Mouse (Mus musculus): Measurements from ENCODE around the gene Zfp239.
"Not testable (repeated sequence)": the region's sequence is repeated elsewhere in the genome, so short reads cannot be mapped to it uniquely, and the experiment has no call there.

Gene Zfp239

GRCm38 (mm10) chr6:117861848-117862247 is at the start of gene Zfp239:
Gene Zfp239, plus strand, starts transcription at chr6:117862100.
- no peak for DNase-seq (ENCODE audit: low spot score in 2 of 2)

DNA sequence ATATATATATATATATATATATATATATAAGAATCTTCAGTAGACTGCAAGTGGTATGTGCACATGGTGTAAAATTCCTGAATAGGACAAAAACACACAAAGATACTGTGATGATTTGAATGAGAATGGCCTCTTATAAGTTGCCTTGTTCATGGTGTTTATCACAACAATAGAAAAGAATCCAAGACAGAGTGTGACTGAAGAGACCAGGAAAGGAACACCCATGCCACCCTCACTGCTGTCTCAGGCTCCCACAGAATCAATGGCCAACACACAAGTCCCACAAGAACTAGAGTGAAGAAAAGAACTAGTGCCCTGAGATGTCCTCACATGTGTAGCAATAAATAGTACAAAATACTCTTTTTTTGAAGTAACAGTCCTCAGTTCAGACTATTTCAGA is 47.2 kb upstream of the Zfp239 start:
- no peak for DNase-seq (ENCODE audit: low spot score in 2 of 2)

DNA sequence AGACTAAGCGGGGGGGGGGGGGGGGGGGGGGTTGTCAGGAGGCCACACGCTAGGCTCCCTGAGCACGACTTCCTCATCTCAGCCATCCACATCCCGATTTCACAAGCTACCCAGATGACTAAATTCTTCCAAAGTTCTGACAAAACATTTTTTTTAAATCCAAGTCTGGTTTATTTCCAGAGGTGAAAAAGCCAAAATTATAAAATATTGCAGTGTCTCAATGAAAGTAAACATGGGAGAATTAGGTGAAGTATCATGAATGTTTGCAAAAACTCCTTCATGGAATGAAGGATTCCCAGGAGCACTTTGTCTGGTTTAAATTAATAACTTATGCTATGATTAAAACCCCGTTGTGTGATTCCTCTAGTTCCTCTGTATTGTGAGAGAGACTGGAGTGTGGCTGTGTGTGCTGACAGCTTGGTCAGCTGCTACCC is 44.8 kb upstream of the Zfp239 start:
- DNase-seq (ENCODE audit: low spot score in 2 of 2) = no peak

- no peak for DNase-seq (ENCODE audit: low spot score in 2 of 2)
Measured at GRCm38 (mm10) chr6:117820327-117820726, 41.6 kb upstream of the Zfp239 start.

DNA sequence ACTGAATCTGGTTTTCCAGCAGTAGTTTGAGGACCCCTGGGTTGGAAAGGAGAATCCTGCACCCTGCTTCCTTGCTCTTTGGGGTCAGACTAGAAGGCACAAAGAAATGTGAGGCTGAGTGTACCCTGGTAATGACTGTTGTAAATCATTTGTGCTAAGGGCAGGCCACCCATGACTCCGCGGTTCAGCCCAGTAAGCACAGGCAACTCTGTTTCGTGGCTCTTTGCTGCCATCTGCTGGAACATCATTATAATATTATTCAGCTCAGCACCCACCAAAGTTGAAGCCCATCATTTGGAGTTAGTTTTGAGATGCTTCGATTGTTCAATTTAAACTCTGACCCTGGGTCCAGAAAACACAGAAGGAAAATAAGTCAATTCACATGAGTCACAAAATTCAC is 36.5 kb upstream of the Zfp239 start:
- DNase-seq (ENCODE audit: low spot score in 2 of 2) = peak in 1 of 2 experiments; percentile 55

DNA sequence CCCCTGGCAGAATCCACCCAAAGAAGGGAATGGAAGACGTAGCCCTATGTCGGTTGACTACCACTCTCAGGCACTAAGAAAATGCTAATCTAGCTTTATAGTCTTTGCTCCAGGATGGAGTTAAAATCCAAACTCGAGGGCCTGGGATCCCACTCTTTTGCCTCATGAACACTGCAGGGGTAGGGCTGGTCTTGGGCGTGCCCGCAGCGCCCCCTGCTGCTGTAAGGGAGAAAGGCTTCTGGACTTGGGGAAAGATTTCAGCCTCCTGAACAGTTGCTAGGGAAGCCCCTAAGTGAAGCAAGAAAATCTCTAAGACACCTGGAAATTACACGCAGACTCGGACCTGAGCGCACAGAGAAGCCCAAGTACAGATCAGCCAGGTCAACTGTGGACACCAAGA is 33.6 kb upstream of the Zfp239 start:
- DNase-seq (ENCODE audit: low spot score in 2 of 2) = peak in 1 of 2 experiments; percentile 63

DNA sequence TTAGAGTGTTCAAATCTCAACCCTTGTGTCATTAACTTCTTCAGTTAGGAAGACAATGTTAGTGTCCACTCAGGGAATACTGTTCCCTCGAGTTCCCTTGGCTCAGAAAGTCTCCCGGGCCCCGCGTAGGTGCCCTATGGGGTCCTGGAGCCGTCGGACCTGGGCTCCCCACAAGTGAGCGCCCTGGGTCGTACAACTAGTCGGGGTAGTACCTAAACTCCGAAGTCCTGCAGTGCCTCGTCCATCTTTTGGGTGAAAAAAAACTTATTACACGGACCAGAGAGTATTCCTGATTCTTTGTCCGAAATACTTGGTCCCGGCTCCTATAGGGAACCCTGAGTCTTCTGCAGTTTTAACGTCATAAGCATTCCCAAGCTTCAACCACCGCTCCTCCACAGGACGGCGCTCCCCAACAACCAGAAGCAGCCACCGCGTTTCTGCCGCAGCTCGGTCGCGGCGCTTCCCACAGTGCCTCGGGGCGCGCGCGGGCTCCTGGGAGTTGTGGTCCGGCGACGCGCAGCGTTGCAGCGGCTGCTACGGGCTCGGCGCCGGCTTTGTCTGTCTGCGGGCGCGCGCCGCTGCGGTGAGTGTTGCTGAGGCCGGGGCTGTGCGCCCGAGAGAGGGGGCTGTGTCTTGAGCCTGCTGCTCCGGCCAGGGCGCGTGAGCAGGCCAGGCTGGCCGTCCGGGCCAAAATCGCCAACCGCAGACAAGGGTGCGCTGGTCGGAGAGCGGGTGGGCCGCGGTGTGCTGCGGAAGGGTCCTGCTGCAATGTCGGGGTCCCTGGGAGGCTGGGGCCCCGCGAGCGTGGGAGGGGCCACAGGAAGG is 21.0 kb upstream of the Zfp239 start, which contains the start of gene Zfp637:
Gene Zfp637 (plus strand): TSS at position 495 of the 825 bp plus-strand sequence.
- DNase-seq (ENCODE audit: low spot score in 2 of 2) = peak; percentile 77 to 93

- DNase-seq (ENCODE audit: low spot score in 2 of 2) = no peak
Measured at GRCm38 (mm10) chr6:117841511-117841955, 20.4 kb upstream of the Zfp239 start.

GRCm38 (mm10) chr6:117844597-117844996 is 17.3 kb upstream of the Zfp239 start:
- no peak for DNase-seq (ENCODE audit: low spot score in 2 of 2)

DNA sequence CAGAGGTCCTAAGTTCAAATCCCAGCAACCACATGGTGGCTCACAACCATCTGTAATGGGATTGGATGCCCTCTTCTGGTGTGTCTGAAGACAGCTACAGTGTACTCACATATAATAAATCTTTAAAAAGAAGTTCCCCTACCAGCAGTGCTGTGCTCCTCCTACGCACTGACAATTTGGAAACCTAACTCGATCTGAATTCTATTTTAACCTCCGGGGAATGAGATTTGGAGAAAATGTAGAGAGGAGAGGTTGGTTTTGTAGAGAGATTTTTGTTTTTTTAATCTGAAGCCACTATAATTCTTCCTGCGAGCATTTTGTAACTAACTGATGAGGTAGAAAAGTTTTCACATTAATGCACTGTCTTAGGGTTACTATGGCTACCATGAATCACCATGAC is 15.2 kb upstream of the Zfp239 start:
- DNase-seq (ENCODE audit: low spot score in 2 of 2) = peak; percentile 30 to 59

DNA sequence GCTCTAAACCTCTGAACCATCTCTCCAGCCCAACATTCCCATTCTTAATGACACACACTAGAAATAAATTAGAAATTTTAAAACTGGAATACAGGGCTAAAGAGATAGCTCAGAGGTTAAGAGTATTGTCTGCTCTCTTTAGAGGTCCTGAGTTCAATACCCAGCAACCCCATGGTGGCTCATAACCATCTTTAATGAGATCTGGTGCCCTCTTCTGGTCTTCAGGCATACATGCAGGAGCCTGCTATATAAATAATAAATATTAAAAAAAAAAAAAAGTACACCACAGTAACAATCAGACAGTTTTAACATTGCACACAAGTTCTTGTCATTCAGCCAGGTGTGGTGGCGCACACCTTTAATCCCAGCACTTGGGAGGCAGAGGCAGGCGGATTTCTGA is 14.1 kb upstream of the Zfp239 start:
- DNase-seq (ENCODE audit: low spot score in 2 of 2) = no peak

DNA sequence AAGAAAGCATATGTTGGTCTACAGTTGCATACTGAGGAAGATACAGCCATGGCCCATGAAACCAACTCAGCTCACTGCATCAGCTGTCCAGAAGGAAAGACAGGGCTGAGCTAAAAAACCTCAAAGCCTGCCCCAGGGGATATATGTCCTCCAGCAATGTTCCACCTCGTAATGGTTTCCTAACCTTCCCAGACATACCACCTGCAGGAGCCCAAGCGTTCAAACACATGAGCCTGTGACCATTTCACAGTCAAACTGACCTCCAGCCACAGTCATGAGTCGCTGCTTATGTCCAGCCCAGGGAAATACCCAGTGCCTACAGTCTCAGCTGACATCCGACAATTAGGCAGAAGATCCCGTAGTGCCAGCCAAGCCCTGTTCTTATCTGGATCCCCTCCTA is 13.3 kb upstream of the Zfp239 start:
- no peak for DNase-seq (ENCODE audit: low spot score in 2 of 2)

GRCm38 (mm10) chr6:117851747-117852146 is 10.2 kb upstream of the Zfp239 start:
- no peak for DNase-seq (ENCODE audit: low spot score in 2 of 2)

DNA sequence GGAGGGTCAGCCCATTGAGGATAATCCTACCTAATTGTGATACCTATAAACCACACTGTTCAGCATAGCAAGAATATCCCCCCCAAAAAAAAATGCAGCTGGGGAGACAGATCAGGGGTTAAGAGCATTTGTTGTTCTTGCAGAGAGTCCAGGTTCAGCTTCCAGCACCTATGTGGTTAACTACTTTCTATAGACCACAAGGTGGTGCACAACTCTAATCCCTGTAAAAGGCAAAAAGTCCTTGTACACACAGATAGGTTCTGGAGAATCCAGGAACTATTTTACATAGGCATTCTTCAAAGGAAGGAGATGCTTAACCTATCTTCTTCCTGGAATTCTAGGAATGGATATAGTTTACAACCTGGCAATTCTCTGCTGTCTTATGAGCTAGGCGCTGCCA is 3.9 kb upstream of the Zfp239 start:
- no peak for DNase-seq (ENCODE audit: low spot score in 2 of 2)

GRCm38 (mm10) chr6:117862465-117862864 is 565 bp downstream of the Zfp239 start:
- no peak for DNase-seq (ENCODE audit: low spot score in 2 of 2)

DNA sequence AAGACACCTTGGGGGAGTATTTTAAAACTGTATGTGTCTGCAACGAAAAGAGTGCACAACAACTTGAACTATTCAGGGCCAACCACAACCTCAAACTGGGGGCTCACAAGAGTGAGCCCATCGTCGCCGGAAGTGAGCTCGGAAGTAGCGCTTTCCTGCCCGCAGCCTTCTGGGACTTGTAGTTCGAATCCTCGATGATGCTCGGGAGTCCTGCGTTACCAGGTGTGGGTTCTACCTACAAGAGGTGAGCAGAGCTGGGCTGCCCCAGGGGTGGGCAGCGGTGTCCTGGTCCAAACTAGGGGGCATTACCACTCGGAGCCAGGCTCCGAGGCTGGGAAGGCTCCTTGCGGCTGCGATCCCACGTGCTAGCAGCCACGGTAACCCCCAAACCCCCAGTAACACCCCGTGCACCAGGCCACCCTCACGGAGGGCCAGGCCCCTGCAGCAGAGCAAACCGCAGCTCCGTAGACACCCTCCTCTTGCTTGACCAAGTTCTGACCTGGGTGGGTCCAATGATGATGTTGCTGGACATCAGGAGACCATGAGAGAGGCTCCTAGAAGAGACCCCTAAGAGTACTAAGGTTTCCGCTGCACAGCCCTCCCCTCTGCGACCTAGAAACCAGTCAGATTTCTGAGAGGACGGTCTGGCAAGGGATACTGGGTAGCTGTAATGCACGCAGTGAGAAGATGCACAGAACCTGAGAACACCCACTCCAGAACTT is 1.2 kb downstream of the Zfp239 start:
- DNase-seq (ENCODE audit: low spot score in 2 of 2) = peak in 1 of 2 experiments; percentile 71

- no peak for DNase-seq (ENCODE audit: low spot score in 2 of 2)
Measured at GRCm38 (mm10) chr6:117863751-117864150, 1.9 kb downstream of the Zfp239 start.

GRCm38 (mm10) chr6:117868187-117868586 is 6.3 kb downstream of the Zfp239 start:
- no peak for DNase-seq (ENCODE audit: low spot score in 2 of 2)

GRCm38 (mm10) chr6:117871034-117871433 is 9.1 kb downstream of the Zfp239 start:
- DNase-seq (ENCODE audit: low spot score in 2 of 2) = no peak

- not testable (repeated sequence) for DNase-seq (ENCODE audit: low spot score in 2 of 2)
Measured at GRCm38 (mm10) chr6:117873450-117873849, 11.6 kb downstream of the Zfp239 start.

- no peak for DNase-seq (ENCODE audit: low spot score in 2 of 2)
Measured at GRCm38 (mm10) chr6:117874621-117875281, 12.9 kb downstream of the Zfp239 start.

- DNase-seq (ENCODE audit: low spot score in 2 of 2) = peak; percentile 86 to 94
Measured at GRCm38 (mm10) chr6:117878700-117879407, 17.0 kb downstream of the Zfp239 start.

All from left cerebral cortex, adult 9 months (tissue).